Mouse (Mus musculus): Measurements from ENCODE around the gene Gm10799.
"Not testable (repeated sequence)": the region's sequence is repeated elsewhere in the genome, so short reads cannot be mapped to it uniquely, and the experiment has no call there.

Gm10799 gene

DNA sequence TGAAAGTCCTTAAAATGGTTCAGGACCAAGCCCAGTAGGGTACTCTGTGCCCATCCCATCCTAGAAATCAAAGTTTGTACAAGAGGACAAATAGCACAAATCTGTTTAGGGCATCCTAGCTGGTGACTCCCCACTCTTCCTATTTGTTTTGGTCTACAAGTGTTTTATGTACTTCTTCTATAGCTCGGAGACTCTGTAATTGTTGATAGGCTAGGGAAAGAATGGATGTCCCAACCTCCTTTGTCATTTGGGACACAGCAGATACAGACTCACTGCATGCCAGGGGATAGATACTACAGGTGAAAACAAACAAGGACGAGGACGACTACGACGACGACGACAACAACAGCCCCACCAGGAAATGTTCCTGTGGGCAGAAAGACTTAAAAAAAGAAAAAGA, at the start of gene Gm10799:
Gm10799 (minus strand) TSS at position 101 of the 400 bp plus-strand sequence.
- DNase-seq (ENCODE audit: low read depth, low spot score) = not testable (repeated sequence)

DNA sequence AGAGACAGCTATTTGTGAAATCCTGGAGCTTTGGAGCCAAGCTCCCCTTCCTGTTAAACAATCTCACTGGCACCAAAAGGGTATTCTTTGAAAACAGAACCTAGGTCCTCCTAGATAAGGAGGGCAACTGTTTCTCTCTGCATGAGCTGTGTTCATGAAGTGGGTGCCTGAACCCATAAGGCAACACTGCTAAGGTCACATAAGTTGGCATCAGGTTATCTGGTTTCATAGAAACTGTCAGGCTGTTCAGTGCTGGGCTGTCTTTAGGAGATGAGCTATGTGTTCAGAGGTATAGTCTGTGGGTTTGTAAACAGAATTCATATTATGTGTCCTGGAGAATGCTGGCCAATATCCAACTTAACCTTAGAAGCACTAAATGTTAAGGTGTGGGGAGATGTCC, 48.8 kb upstream of the Gm10799 start:
- DNase-seq (ENCODE audit: low read depth, low spot score) = not testable (repeated sequence)

DNA sequence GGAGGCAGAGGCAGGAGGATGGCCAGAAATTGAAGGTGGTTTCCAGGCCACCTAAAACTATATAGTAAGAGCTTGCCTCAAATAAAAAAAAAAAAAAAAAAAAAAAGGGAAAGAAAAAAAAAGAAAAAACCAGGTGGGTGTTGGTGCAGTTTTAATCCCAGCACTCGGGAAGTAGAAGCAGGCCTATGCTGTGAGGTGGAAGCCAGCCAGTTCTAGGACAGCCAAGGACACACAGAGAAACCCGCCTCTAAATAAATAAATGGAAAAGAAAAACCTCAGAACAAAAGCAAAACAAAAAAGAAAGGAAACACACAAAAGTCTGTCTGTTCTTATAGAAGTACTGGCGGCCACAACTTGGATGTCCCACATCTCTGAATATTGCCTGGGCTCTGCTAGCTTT, 46.5 kb upstream of the Gm10799 start:
- DNase-seq (ENCODE audit: low read depth, low spot score) = no peak

DNA sequence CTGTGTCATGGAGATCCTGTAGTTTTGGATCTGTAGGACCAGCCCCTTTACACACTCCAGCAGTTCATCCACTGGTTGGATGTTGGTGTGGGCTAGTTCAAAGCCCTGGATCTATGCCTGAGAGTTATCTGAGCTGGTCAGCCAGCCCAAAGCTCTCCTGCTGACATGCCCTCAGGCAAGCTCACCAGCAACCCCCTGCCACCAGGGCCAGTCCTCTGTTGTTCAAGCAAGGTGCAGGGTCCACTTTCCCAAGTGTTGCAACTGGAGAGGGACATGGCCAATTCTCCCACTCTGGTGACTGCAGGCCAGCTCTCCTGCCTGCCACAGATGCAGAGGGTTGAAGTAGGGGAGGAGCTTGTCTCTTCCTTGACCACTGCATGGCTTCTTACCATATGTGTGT, 45.2 kb upstream of the Gm10799 start:
- not testable (repeated sequence) for DNase-seq (ENCODE audit: low read depth, low spot score)

DNA sequence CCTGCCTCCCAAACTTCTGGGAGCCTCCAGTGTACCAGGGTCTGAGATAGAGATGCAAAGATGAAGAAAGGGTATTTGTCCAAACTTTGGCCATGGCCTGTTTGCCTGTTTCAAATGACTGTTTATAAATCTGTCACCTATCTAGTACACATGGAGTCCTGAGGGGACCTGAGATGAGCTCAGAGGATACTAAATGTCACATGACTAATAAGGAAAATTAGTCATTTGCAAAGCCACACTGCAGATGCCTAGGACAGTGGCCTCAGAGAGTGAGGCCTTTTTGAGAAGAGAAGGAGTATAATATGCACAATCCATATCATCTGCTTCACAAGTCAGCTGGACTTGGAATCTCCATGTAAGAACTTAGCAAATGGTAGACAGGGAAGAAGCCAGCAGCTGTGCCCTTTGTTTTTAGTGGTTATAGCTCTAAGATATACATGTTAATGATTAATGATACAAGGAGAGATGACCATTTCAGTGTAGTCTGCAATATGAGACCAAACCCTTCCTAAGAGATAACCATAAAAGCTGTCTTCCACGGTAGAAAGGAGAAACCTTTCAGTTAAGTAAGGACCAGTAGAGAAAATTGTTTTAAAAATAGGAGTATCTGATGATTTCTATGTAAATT, 42.9 kb upstream of the Gm10799 start:
- DNase-seq (ENCODE audit: low read depth, low spot score) = not testable (repeated sequence)

DNA sequence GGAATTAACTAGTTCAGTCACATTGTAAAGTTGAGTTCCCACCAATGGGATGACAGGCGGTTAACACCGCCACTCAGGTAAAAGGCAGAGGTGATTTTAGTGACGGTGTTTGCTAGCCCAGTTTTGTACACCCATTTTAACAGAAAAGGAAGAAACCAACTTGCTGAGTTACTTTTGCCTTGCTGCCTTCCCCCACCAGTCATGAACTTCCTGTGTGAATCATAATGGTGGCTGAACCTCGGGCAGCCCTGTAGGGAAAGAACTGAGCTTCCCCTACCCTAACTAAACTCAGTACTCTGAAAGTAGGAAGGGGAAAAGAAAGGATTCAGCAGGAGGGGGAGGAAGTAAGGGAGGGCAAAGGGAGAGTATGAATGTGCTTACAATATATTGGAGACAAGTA, 41.7 kb upstream of the Gm10799 start:
- no peak for DNase-seq (ENCODE audit: low read depth, low spot score)

DNA sequence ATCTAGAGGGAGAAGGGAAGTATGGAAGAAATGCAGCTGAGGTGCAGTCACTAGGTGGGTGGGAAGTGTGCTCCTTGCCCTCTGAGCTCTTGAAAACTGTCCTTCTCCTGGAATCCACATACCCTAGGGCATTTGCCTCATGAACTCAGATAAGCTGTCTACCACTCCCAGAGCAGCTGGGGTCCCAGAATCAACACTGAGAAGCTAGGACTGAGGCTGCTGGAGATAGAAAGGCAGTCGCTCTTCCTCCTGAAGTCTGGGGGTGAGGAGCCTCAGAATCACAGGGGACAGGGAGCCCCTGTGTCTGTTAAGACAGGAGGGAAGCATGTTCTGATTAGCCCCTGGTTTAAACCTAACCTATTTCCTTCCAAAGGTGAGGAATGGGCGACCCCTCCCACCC, 41.2 kb upstream of the Gm10799 start:
- no peak for DNase-seq (ENCODE audit: low read depth, low spot score)

DNA sequence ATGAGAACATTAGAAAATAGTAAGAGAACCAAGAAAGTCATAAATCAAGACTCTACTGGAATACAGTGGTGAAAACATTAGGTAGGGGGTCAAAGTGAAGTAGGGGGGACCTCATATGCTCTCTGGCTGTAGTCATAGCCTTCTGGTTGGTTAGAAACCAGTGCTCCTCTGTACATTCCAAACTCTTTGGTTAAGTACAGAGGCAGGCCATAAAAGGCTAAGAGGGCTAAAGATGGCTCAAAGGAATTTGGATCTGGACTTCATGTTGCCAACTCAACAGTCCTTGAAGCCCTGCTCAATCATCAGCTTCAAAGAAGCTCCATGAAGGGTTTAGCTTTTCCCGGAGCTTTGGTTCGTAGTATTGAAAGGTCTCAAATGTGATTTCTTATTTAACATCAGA, 40.7 kb upstream of the Gm10799 start:
- DNase-seq (ENCODE audit: low read depth, low spot score) = not testable (repeated sequence)

DNA sequence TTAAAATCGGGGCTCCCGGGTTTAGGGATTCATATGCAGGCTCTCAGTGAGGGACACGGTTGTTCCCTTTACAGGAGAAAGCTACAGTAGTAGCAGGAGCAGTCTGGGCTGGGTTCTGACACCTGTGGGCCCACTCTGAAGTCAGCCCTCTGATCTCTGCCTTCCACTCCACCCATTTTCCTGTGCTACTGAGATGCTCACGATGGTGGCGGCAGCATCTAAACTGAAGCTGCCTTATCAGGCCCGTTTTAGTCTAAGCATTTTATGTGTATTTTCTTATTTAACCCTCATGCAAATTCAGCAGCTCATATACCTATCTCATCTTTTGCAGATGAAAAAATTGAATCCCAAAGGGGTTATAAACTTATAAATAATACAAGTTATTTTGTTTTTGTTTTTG, 36.5 kb upstream of the Gm10799 start:
- DNase-seq (ENCODE audit: low read depth, low spot score) = no peak

DNA sequence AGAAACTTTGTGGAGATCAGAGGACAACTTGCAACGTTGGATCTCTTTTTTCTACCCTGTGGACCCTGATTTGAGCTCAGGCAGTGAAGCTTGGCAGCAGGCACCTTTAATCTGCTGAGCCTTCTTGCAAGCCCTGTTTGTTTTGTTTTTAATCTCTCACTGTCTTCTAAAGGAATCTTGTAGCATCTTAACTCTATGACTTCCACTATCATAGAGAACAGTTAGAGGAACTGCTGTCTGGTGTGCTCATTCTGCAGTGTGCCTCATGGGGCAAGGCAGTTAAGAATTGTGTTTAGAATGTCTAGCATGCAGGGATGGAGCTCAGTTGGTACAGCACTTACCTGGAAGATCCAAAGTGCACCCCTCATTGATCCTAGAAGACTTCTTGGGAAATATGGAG, 31.6 kb upstream of the Gm10799 start:
- no peak for DNase-seq (ENCODE audit: low read depth, low spot score)

DNA sequence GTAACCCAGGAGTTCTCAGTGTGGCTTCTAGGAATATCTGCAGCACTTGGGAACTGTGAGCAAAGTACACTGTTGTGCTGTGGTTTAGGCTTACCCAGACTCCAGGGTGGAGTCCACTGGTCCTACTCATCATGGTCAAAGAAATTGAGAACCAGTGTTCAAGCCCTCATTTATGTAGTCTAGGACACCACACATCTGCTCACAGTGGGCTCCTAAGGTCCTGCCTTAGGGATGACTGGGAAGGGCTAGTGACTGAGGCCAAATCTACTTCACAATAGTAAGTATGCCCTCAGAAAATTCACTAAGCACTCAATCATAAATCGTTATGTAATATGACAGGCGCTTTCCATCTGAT, 30.9 kb upstream of the Gm10799 start:
- DNase-seq (ENCODE audit: low read depth, low spot score) = no peak

DNA sequence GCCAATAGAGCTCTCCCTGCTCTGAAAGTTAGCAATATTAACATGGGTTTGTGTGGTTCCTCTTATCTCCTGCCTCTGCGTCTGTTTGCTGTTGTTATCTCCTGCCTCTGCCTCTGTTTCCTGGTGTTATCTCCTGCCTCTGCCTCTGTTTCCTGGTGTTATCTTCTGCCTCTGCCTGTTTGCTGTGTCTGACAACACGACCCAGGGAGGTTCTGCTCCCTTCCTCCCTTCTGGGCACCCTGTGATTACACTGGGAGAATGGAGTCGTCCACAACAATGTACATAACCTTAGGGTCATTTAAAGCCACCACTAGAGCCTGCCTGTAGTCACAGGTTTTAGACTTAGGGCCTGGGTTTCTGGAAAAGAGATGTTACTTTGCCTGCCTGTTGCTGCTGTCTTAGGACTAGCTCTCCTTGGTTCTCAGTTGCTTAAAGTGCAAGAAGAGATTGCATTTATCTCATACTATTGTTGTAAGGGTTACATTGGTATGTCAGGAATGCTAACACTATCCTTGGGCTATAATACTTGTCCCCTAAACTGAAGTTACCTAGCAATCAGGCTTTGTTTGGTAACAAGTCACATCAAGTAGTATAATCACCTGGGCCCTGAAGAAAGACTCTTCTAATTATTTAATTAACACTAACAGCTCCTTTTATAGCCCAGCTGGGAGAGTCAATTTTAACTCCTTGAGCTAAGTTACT, 30.3 kb upstream of the Gm10799 start:
- DNase-seq (ENCODE audit: low read depth, low spot score) = no peak

DNA sequence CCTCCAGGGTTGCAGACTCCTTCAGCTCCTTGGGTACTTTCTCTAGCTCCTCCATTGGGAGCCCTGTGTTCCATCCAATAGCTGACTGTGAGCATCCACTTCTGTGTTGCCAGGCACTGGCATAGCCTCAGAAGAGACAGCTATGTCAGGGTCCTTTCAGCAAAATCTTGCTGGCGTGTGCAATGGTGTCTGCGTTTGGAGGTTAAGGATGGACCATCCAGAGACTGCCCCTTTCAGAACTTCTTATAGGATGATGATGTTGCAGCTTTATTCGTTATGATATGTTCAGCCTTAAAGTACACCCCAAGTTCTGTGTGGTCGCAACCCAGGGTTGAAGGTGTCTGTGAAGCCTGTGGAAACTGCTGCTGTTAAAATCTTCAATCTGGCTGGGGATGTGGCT, 29.0 kb upstream of the Gm10799 start:
- not testable (repeated sequence) for DNase-seq (ENCODE audit: low read depth, low spot score)

DNA sequence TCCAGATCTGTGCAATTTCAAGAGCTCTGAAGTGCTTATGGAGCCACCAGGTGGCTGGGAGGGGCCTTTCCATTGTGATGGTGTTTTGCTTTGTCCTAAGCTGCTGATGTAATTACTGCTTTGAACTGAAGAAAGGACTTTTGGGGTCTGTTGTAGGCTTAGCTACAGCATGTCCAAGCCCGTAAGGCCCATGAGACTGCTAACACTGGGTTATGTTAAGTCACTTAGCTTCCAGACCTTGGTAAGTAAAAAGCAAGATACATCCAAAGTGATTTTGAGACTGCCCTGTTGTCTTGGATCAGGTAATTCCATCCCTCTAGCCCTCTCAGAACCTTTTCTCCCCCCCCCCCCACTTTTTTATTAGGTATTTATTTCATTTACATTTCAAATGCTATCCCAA, 28.4 kb upstream of the Gm10799 start:
- DNase-seq (ENCODE audit: low read depth, low spot score) = not testable (repeated sequence)

DNA sequence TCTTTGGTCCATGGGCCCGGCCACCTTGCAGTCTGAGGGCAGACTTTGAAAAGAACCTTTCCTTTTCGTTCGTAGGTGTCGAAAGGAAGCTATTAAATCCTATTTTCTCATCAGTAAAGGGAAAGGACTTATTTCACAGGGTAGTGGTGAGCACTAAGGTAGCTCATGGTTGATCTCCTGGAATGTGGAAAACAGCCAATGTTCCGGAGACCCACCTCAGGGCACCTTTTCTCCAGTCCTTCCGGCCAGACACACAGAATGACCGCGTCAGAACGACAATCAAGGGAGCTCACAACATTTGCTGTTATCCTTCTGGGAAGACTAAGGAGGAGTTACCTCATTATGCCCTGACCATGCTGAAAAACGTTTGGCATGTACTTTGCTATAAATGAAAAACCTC, 27.9 kb upstream of the Gm10799 start:
- no peak for DNase-seq (ENCODE audit: low read depth, low spot score)

DNA sequence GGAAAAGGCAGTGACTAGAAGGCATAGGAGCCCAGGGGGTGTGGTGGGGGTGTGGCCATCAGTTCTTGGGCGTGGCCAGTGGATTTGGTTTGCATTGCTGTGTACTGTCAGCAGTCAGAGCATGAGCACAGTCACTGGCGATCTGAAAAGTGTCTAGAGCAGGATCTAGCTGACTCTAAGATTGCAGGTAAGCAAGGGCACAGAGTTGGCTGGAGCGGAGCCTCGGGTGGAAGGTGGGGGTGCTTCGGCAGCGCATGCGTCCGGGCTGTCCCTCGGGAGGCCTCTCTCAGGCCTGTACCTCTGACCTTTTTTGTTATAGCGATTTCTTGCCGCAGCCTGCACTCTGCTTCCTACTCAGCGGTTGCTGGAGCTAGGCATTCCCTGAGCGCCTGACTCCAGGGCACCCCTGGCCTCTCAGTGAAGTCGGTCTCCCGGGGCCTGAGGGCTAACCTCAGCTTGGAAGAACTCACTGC, 27.4 kb upstream of the Gm10799 start, which contains the start of gene Cd59a:
Cd59a (plus strand) TSS at position 61 of the 473 bp plus-strand sequence.
- DNase-seq (ENCODE audit: low read depth, low spot score) = peak; percentile 93

DNA sequence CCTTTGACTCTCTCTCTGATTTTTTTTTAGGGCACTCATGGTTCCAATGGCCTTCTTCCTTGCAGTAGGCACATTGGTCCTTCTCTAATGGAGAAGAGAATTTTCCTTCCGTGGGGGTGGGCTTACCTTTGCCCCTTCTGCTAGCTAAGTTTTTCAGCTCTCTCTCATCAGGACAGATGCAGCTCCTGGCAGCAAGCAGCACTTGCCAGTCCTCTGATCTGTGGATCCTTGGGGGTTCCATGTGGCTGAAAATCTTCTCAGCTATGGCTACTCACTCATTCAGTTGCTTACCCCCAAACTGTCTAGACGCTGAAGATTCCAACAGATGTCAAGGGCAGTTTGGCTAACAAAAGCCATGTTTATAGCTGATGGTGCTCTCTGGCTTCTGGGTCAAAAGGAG, 25.0 kb upstream of the Gm10799 start:
- DNase-seq (ENCODE audit: low read depth, low spot score) = no peak

DNA sequence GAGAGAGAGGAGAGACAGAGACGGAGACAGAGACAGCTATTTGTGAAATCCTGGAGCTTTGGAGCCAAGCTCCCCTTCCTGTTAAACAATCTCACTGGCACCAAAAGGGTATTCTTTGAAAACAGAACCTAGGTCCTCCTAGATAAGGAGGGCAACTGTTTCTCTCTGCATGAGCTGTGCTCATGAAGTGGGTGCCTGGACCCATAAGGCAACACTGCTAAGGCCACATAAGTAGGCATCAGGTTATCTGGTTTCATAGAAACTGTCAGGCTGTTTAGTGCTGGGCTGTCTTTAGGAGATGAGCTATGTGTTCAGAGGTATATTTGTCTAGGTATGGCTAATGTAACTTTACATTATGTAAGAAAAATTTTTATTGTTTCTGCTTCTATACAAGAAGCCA, 19.2 kb upstream of the Gm10799 start:
- not testable (repeated sequence) for DNase-seq (ENCODE audit: low read depth, low spot score)

DNA sequence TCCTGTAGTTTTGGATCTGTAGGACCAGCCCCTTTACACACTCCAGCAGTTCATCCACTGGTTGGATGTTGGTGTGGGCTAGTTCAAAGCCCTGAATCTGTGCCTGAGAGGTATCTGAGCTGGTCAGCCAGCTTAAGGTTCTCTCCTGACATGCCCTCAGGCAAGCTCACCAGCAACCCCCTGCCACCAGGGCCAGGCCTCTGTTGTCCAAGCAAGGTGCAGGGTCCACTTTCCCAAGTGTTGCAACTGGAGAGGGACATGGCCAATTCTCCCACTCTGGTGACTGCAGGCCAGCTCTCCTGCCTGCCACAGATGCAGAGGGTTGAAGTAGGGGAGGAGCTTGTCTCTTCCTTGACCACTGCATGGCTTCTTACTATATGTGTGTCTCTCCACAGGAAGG, 15.7 kb upstream of the Gm10799 start:
- not testable (repeated sequence) for DNase-seq (ENCODE audit: low read depth, low spot score)

DNA sequence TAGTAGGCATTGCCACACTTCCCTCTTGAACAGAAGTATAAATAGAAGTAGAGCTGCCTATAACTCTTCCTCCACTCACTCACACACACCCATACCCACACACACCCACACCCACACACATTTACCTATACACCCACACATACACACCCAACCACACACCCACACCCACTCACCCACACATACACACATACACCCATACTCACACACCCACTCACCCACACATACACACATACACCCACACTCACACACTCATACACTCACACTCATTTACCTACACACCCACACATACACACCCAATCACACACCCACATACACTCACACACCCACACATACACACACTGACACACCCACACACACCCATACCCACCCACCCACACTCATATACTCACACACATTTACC, 14.1 kb upstream of the Gm10799 start:
- DNase-seq (ENCODE audit: low read depth, low spot score) = no peak

DNA sequence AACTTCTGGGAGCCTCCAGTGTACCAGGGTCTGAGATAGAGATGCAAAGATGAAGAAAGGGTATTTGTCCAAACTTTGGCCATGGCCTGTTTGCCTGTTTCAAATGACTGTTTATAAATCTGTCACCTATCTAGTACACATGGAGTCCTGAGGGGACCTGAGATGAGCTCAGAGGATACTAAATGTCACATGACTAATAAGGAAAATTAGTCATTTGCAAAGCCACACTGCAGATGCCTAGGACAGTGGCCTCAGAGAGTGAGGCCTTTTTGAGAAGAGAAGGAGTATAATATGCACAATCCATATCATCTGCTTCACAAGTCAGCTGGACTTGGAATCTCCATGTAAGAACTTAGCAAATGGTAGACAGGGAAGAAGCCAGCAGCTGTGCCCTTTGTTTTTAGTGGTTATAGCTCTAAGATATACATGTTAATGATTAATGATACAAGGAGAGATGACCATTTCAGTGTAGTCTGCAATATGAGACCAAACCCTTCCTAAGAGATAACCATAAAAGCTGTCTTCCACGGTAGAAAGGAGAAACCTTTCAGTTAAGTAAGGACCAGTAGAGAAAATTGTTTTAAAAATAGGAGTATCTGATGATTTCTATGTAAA, 13.2 kb upstream of the Gm10799 start:
- DNase-seq (ENCODE audit: low read depth, low spot score) = not testable (repeated sequence)

DNA sequence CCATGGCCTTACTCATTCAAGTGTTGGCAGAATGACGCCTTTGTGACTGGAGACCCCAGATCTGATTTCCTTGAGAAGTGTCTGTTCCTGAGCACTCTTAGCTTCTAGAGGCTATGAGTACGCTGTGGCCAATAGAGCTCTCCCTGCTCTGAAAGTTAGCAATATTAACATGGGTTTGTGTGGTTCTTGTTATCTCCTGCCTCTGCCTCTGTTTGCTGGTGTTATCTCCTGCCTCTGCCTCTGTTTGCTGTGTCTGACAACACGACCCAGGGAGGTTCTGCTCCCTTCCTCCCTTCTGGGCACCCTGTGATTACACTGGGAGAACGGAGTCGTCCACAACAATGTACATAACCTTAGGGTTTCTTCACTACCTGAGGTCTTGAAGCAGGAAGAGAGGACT, 9.9 kb upstream of the Gm10799 start:
- DNase-seq (ENCODE audit: low read depth, low spot score) = not testable (repeated sequence)

DNA sequence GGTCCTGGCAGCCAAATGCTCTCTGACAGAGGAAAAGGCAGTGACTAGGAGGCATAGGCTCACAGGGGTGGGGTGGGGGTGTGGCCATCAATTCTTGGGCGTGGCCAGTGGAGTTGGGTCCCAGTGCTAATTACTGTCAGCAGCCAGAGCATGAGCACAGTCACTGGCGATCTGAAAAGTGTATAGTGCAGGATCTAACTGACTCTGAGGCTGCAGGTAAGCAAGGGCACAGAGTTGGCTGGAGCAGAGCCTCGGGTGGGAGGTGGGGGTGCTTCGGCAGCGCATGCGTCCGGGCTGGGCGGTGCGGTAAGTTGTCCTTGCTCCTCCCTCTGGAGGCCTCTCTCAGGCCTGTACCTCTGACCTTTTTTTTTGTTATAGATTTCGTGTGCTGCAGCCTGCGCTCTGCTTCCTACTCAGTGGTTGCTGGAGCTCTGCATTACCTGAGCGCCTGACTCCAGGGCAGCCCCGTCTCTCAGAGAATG, 1.4 kb upstream of the Gm10799 start, which contains the start of gene Cd59b:
Cd59b (plus strand) TSS at position 146 of the 482 bp plus-strand sequence.
- DNase-seq (ENCODE audit: low read depth, low spot score) = peak; percentile 63

Measured in c-Kit-negative CD71-positive TER-119-positive erythroid progenitor cells, embryonic 14.5 days (primary cell).